Mouse (Mus musculus) limb, embryonic 10.5 days (tissue): ENCODE measurements around the gene Fads2. TPM values are rescaled to one million over a fixed set of nuclear protein-coding genes. Genes with fewer than 3 reads are reported as not detected.

Source experiments
- DNase-seq: peaks from one replicate; pipeline ENCODE4 v3.0.0-alpha.2; 2017; ENCODE audit warnings: low spot score
- H3K27ac ChIP-seq: fragments of 300-500 bp; sonication (generic); 2 replicates; pipeline ENCODE4 v1.5.1; 2016; ENCODE audit warnings: mild to moderate bottlenecking
- H3K27me3 ChIP-seq: fragments of 300-500 bp; sonication (generic); 2 replicates; pipeline ENCODE4 v1.6.1; 2016; ENCODE audit warnings: low read depth, mild to moderate bottlenecking; ENCODE audit not compliant: poor library complexity, severe bottlenecking
- H3K36me3 ChIP-seq: fragments of 300-500 bp; sonication (generic); 2 replicates; pipeline ENCODE4 v1.6.1; 2016; ENCODE audit warnings: mild to moderate bottlenecking, moderate library complexity
- H3K4me1 ChIP-seq: fragments of 300-500 bp; sonication (generic); 2 replicates; pipeline ENCODE4 v1.6.1; 2016
- H3K4me3 ChIP-seq: fragments of 300-500 bp; sonication (generic); 2 replicates; pipeline ENCODE4 v1.5.1; 2016; ENCODE audit warnings: mild to moderate bottlenecking, moderate library complexity
- H3K9me3 ChIP-seq: fragments of 300-500 bp; sonication (generic); replicated peaks from 2 replicates; pipeline ENCODE4 v1.6.1; 2016; ENCODE audit warnings: mild to moderate bottlenecking
- WGBS: fragments of 180-500 bp; shearing (Covaris S2); methylation state at CpG from one replicate; pipeline ENCODE4 v1.1.7; 2016; 5-methylcytosine and 5-hydroxymethylcytosine counted together
- polyA plus RNA-seq: library from polyadenylated mRNA; unstranded; fragments of >200 nt; fragmentation: Nextera tagmentation; extraction: Ambion mirVana; gene quantifications from 2 replicates; pipeline ENCODE4 v1.2.1, GENCODE M21; 2016

Fads2 gene
- polyA plus RNA-seq, 1 experiment from 2014 or later, result 158 TPM

DNA sequence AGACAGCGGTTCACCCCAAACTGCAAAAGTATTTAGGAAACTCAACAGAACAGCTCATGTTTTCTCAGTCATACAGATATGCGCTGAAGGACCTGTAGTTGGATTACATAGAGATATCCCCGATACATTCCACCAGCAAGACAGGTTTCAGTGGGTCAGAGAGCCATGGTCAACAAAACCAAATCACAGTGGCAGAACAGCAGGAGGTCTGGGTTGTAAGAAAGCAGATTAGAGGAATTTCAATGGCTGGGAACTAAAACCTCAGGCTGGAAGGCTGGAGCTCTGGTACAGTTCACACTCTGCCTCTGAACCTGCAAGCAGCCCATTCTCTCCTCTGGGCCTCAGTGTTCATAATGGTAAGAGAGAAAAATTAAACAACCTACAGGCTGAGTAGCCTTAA is 15.1 kb upstream of the Fads2 start:
- Histone ChIP-seq H3K9me3 (no peaks in the 10 kb centered on the region), H3K36me3 (no peaks in the 10 kb centered on the region), H3K4me3 (no peak overlapping the region), H3K27ac (no peak overlapping the region), H3K4me1 (peaks cover 8% of the 10 kb centered on the region; the same call in 1 of the 2 replicates), H3K27me3 (no peaks in the 10 kb centered on the region)
- no peak for DNase-seq
- WGBS, result 79% methylated on average over 3 of the region's 3 CpGs

DNA sequence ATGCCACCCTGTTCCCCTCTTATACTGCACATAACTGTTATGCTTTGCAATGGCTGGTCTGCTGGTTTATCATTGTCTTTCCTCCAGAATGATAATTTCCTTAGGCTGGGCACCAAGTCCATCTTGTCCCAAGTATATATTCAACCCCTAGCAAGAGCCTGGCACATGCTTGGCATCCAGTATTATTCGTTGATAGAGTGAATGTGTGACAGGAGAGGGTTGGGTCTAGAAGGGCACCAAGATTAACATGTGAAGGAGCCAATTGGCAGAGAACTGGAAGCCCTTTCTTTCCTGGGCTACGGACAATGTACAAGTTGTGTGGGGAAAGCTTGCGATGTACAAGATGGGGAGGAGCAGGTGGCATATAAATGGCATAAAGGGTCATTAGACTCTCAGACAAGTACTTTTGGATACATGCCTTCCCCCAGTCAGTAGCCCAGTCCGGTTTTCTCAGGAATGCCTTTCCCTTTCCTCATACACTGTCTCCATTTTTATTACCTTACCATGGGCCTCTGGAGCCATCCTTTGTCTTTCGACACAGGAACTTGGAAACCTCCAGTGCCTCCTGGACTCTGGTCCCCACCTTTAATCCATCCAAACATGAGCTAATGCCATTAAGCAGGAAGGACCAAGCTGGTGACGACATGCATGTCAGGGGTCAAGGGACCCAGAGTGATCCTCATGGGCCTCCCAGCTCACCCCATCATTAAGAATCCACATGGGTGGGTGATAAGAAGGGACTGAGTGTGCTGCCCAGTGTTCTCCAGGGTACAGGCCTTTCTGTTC is 14.0 kb upstream of the Fads2 start:
- 81% methylated on average over 6 of the region's 6 CpGs for WGBS
- Histone ChIP-seq H3K4me3 (no peak overlapping the region), H3K4me1 (peaks cover 8% of the 10 kb centered on the region; the same call in 1 of the 2 replicates), H3K36me3 (no peaks in the 10 kb centered on the region), H3K27ac (no peak overlapping the region), H3K9me3 (no peaks in the 10 kb centered on the region), H3K27me3 (no peaks in the 10 kb centered on the region)
- DNase-seq, result no peak

DNA sequence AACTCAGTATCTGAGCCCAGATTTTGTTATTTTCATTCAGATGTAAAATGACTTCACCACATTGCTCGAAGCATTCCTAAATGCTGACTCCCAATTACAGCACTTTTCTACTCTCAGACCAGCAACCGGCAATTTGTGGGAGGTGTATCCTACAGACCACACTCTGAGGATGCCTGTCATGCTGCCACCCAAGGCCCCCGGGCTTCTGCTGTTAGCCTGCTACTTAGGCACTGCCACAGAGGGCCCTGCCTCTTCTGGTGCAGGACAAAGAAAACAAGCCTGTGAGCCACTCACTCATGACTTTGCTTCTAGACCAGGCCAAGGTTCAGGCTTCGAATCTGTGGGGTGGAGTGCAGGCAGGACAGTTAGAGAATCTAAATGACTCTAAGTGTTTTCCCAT is 11.4 kb upstream of the Fads2 start:
- no peak for DNase-seq
- whole genome bisulfite sequencing, result 76% methylated on average over 4 of the region's 4 CpGs
- H3K4me1 ChIP-seq, result peaks cover 8% of the 10 kb centered on the region; the same call in 1 of the 2 replicates
- no peaks in the 10 kb centered on the region for H3K9me3 ChIP-seq
- H3K27ac ChIP-seq, result no peak overlapping the region
- no peak overlapping the region for H3K4me3 ChIP-seq
- no peaks in the 10 kb centered on the region for H3K36me3 ChIP-seq
- H3K27me3 ChIP-seq, result no peaks in the 10 kb centered on the region

DNA sequence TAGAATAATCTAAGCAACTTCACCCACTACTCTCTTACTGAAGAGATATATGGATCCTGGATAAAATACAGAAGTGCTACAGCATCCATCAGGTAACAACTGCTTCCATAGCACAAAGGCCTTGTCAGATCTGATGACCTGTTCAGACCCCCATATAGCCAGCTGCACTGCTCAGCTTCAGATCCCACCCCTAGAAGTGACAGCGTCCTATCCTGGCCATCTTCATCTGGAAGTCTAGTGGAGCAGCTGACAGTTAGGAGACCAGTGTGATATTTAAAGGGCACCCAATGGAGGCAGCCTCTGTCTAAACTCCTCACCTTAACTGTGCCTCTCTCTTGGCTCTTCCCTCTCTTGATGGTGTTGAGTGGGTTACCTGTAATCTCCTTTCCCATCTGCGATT is 7.1 kb upstream of the Fads2 start:
- no peak for DNase-seq
- Histone ChIP-seq H3K27ac (no peak overlapping the region), H3K36me3 (no peaks in the 10 kb centered on the region), H3K4me1 (no peaks in the 10 kb centered on the region), H3K27me3 (no peaks in the 10 kb centered on the region), H3K4me3 (no peak overlapping the region), H3K9me3 (no peaks in the 10 kb centered on the region)
- 78% methylated on average over 2 of the region's 2 CpGs for WGBS

DNA sequence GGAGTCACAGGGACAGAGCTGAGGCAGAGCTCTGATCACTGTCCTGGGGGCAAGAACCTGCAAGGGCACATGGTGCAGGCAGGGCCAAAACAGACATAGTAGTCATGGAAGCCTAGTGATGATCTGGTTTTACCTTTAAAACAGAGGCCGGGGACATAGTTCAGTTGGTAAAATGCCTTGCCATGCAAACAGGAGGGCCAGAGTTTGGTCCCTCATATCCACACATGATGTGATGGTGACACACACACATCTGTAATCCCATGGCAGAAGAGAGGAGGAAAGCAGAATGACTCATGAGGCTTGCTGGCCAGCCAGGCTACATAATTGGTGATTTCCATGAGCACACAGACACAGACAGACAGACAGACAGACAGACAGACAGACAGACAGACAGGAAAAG is 6.6 kb upstream of the Fads2 start:
- Histone ChIP-seq H3K27me3 (no peaks in the 10 kb centered on the region), H3K4me3 (no peak overlapping the region), H3K36me3 (no peaks in the 10 kb centered on the region), H3K27ac (no peak overlapping the region), H3K9me3 (no peaks in the 10 kb centered on the region), H3K4me1 (no peaks in the 10 kb centered on the region)
- no peak for DNase-seq
- 85% methylated on average over 1 of the region's 1 CpGs for WGBS

DNA sequence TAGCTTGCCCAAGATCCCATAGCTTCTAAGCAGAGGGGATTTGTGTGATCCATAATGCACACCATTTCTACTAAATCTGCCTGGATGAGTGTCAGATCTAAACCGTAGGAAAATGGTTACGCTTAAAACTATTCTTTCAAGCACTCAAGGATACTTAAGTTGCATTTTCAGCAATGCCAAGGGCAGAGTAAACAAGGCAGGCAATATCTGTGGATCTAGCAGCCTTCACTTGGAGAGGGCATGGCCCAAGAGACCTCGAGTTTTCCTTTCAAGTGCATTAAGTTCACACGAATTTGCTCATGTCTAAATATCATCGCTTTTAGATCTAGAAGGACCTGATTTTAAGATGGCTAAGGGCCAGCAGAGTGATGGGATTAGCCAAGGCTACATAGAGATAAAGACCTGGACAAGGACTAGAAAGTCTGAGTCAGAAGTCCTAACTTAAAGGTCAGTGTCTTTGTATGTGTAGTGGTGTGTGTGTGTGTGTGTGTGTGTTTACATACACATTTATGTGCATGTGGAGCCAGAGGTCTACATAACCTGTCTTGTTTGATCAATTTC is 5.6 kb upstream of the Fads2 start:
- no peaks in the 10 kb centered on the region for H3K36me3 ChIP-seq
- no peak overlapping the region for H3K27ac ChIP-seq
- H3K9me3 ChIP-seq, result no peaks in the 10 kb centered on the region
- H3K4me1 ChIP-seq, result peaks cover 7% of the 10 kb centered on the region
- WGBS, result 89% methylated on average over 5 of the region's 5 CpGs
- H3K27me3 ChIP-seq, result no peaks in the 10 kb centered on the region
- DNase-seq, result no peak
- H3K4me3 ChIP-seq, result no peak overlapping the region

DNA sequence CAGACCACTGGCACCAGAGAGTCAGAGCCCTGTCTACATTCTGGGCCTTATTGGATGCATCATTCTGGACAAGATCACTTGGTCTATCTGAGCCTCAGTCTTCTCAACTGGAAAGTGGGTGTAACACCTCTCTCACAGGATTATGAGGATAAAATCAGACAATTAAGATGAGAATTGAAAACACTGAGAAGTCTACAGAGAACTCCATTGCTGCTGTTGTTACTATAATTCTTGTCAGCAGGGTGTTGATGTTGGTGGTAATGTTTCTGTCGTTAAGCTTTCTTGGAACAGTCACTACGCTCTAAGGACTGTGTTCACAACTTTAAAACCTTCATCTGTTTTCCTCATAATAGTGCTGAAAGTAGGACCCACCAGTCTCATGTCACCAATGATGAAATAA is 5.1 kb upstream of the Fads2 start:
- no peaks in the 10 kb centered on the region for H3K36me3 ChIP-seq
- no peaks in the 10 kb centered on the region for H3K27me3 ChIP-seq
- peaks cover 12% of the 10 kb centered on the region for H3K4me1 ChIP-seq
- 87% methylated on average over 2 of the region's 2 CpGs for WGBS
- no peak overlapping the region for H3K4me3 ChIP-seq
- H3K27ac ChIP-seq, result no peak overlapping the region
- no peak for DNase-seq
- H3K9me3 ChIP-seq, result no peaks in the 10 kb centered on the region

DNA sequence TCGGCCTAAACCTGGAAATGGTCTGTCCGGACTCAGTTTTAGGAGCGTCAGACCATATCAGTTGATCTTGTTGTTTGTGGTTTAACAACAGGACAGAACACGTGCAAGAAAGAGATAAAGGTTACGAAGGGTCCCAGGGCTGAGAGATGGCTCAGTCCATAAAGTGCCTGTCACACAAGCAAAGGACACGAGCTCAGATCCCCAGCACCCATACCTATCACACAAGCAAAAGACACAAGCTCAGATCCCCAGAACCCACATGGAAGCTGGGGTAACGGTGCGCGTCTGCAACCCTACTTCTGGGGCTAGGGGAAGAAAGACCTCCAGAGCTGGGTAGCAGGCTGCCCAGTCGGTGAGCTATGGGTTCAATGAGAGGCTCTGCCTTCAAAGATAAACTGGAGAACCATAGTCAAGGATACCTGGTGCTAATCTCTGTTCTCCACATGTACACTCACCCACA is 3.5 kb upstream of the Fads2 start:
- H3K27ac ChIP-seq, result no peak overlapping the region
- WGBS, result 81% methylated on average over 10 of the region's 10 CpGs
- no peak for DNase-seq
- peaks cover 16% of the 10 kb centered on the region for H3K4me1 ChIP-seq
- H3K4me3 ChIP-seq, result no peak overlapping the region
- H3K36me3 ChIP-seq, result no peaks in the 10 kb centered on the region
- no peaks in the 10 kb centered on the region for H3K27me3 ChIP-seq
- H3K9me3 ChIP-seq, result no peaks in the 10 kb centered on the region

DNA sequence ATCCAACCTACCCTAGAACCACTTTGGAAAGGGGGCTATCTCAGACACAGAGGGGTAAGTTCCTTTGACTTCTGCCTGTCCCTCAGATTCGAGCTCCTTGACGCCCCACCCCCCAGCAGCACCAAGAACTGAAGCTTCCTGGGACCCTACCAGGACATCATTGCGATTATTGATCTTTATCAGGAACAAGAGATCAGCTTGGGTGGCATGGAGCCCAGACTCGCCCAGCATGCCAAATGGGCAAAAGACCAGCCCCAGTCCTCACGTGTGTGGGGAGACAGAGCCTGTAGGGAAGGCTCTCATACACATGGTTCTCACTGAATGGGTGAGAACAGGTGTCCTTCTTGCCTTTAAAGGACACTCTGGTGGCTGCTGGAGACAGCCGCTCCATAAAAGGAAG is 2.7 kb upstream of the Fads2 start:
- no peak for DNase-seq
- 89% methylated on average over 6 of the region's 6 CpGs for WGBS
- Histone ChIP-seq H3K4me1 (peaks cover 25% of the 10 kb centered on the region), H3K27me3 (no peaks in the 10 kb centered on the region), H3K27ac (no peak overlapping the region), H3K4me3 (no peak overlapping the region), H3K36me3 (peaks cover 6% of the 10 kb centered on the region), H3K9me3 (no peaks in the 10 kb centered on the region)

DNA sequence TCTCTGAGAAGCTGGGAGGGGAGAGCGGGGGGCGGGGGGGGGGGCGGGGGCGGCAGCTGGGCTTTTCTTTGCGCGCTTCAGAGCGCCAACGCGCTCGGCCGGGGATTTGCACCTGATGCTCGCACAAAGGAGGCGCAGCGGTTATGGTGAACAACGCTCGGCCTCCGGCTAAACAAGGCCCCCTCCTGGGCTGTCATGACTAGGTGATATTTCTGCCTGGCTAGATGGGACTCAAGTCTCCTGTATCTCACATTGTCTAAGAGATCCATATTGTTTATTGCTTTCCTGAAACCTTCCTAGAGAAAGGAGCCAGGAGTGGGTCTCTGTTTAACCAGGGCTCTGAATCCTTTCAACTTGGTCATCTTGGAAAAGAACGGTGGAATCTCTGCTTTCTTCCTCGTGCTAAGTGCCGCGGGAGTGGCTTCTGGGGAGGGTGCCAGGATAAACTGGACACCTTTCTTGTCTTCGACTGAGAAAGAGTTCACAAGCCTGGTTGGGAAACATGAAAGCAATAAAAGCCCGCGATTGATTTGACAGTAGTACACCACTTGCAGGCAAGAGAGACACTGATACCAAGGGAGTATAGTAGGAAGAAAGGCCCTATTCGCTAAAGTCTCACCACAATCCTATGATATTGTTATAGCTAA is 631 bp upstream of the Fads2 start:
- Histone ChIP-seq H3K27me3 (no peaks in the 10 kb centered on the region), H3K27ac (peak overlapping the region; percentile 96), H3K9me3 (no peaks in the 10 kb centered on the region), H3K4me1 (peaks cover 37% of the 10 kb centered on the region), H3K36me3 (peaks cover 27% of the 10 kb centered on the region), H3K4me3 (peak overlapping the region; percentile 83)
- DNase-seq, result peak; percentile 41
- WGBS, result 6% methylated on average over 21 of the region's 25 CpGs

DNA sequence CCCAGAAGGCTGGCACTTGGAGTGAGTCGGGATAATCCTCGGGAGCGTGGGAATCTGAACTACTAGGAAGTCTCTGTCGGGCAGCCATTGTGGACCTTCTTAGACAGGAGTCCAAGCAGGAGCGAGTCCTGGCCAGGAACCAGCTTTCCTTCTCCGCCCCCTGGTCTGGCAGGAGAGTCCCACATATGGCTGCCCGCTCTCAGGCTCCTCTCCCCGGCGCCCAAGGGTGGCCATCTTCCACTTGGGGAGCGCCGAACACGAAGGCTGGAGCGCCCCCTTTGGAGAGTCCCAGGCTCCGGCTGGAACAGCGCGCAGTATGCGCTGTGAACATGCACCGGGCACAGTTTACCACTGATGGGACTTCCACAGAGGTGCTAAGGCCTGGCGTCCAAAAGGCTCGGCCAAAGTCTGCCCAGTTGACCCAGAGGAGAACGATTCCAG is 895 bp downstream of the Fads2 start:
- no peaks in the 10 kb centered on the region for H3K9me3 ChIP-seq
- peak overlapping the region; percentile 83 for H3K4me3 ChIP-seq
- DNase-seq, result peak; percentile 84
- peak overlapping the region; percentile 96 for H3K27ac ChIP-seq
- H3K36me3 ChIP-seq, result peaks cover 42% of the 10 kb centered on the region
- H3K27me3 ChIP-seq, result no peaks in the 10 kb centered on the region
- under 1% methylated on average over 21 of the region's 21 CpGs for WGBS
- peaks cover 41% of the 10 kb centered on the region for H3K4me1 ChIP-seq

DNA sequence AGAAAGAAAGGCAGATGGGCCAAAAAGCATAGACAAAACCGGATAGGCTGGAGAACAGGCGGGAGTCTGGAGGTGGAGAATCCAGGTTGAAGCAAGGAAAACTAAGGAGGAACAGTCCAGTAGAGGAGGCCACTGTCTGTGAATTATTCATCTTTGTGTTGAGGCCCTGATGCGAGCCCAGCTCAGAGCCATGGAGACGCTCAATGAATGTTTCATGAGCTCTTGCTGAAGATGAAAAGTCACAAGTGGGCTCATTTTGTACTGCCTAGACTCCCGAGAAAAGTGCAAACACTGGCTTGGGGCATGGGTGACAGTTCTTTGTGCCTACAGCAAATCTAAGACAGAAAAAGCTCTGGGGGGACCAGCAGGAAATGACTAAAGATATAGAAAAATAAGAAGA is 3.7 kb downstream of the Fads2 start:
- WGBS, result 92% methylated on average over 5 of the region's 5 CpGs
- DNase-seq, result no peak
- no peaks in the 10 kb centered on the region for H3K27me3 ChIP-seq
- H3K9me3 ChIP-seq, result no peaks in the 10 kb centered on the region
- no peak overlapping the region for H3K4me3 ChIP-seq
- no peak overlapping the region for H3K27ac ChIP-seq
- H3K36me3 ChIP-seq, result peaks cover 70% of the 10 kb centered on the region
- peaks cover 41% of the 10 kb centered on the region for H3K4me1 ChIP-seq

DNA sequence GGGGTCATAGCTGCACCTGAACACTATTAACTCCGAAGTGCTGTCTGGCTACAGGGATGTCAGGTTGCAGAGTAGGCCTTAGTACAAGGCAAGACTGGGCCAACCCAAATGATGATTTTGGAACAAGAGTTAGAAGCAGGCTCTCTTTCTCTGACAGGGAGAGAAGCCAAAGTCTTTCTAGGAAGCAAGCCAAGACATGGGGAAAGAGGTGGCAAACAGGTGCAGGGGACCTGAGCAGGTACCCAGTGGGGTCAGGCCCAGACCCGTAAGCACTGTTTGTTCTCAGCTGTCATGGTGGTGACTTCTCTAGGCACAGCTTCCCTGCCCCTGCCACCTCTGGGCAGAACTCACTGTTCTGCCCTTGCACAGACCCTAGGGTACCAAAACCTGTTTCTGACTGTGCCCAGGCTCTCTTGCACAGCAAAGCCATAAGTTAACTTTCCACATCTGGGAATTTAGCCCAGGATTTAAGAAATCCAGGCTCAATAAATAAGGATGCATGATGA is 5.1 kb downstream of the Fads2 start:
- H3K36me3 ChIP-seq, result peaks cover 84% of the 10 kb centered on the region
- WGBS, result 92% methylated on average over 2 of the region's 2 CpGs
- H3K27ac ChIP-seq, result no peak overlapping the region
- H3K27me3 ChIP-seq, result no peaks in the 10 kb centered on the region
- peaks cover 27% of the 10 kb centered on the region for H3K4me1 ChIP-seq
- H3K9me3 ChIP-seq, result no peaks in the 10 kb centered on the region
- no peak overlapping the region for H3K4me3 ChIP-seq
- DNase-seq, result no peak
